Mouse (Mus musculus): ENCODE measurements around the gene Gdpd1. TPM values are rescaled to one million over a fixed set of nuclear protein-coding genes. Genes with fewer than 3 reads are reported as not detected.
"Not testable (repeated sequence)": the region's sequence is repeated elsewhere in the genome, so short reads cannot be mapped to it uniquely, and the experiment has no call there.

The Gdpd1 gene
- 10 to 100 TPM; 37.4 to 40.5 (median 39.0) TPM for total RNA-seq (2022)

- peak; percentile 82 to 83 for DNase-seq (ENCODE audit: low spot score in 2 of 2)
Observed at GRCm38 (mm10) chr11:87073866-87074440, at the start of gene Gdpd1. Gdpd1 (minus strand) TSS chr11:87074062.

GRCm38 (mm10) chr11:87121864-87122263, 48.0 kb upstream of the Gdpd1 start:
- DNase-seq (ENCODE audit: low spot score in 2 of 2), result no peak

- DNase-seq (ENCODE audit: low spot score in 2 of 2), result no peak
Observed at GRCm38 (mm10) chr11:87110172-87110909, 36.5 kb upstream of the Gdpd1 start.

- DNase-seq (ENCODE audit: low spot score in 2 of 2), result no peak
Observed at GRCm38 (mm10) chr11:87109519-87110171, 35.8 kb upstream of the Gdpd1 start.

GRCm38 (mm10) chr11:87108755-87109518, 35.1 kb upstream of the Gdpd1 start, which contains the start of gene Ska2:
Ska2 (plus strand) TSS chr11:87109234.
- peak; percentile 92 to 99 for DNase-seq (ENCODE audit: low spot score in 2 of 2)

GRCm38 (mm10) chr11:87108409-87108754, 34.5 kb upstream of the Gdpd1 start, which contains the start of gene Prr11:
Prr11 (minus strand) TSS chr11:87108708.
- no peak for DNase-seq (ENCODE audit: low spot score in 2 of 2)

GRCm38 (mm10) chr11:87087142-87087541, 13.3 kb upstream of the Gdpd1 start:
- DNase-seq (ENCODE audit: low spot score in 2 of 2), result no peak

- peak; percentile 60 to 66 for DNase-seq (ENCODE audit: low spot score in 2 of 2)
Observed at GRCm38 (mm10) chr11:87086290-87086984, 12.6 kb upstream of the Gdpd1 start, which contains the start of gene Smg8. Smg8 (minus strand) TSS chr11:87086774.

GRCm38 (mm10) chr11:87085461-87085860, 11.6 kb upstream of the Gdpd1 start:
- no peak for DNase-seq (ENCODE audit: low spot score in 2 of 2)

- no peak for DNase-seq (ENCODE audit: low spot score in 2 of 2)
Observed at GRCm38 (mm10) chr11:87083712-87084111, 9.8 kb upstream of the Gdpd1 start.

- DNase-seq (ENCODE audit: low spot score in 2 of 2), result peak; percentile 61 to 74
Observed at GRCm38 (mm10) chr11:87073343-87073865, 458 bp downstream of the Gdpd1 start.

- no peak for DNase-seq (ENCODE audit: low spot score in 2 of 2)
Observed at GRCm38 (mm10) chr11:87062087-87062486, 11.8 kb downstream of the Gdpd1 start.

GRCm38 (mm10) chr11:87060410-87060809, 13.5 kb downstream of the Gdpd1 start:
- no peak for DNase-seq (ENCODE audit: low spot score in 2 of 2)

GRCm38 (mm10) chr11:87056286-87056685, 17.6 kb downstream of the Gdpd1 start:
- DNase-seq (ENCODE audit: low spot score in 2 of 2), result no peak

- not testable (repeated sequence) for DNase-seq (ENCODE audit: low spot score in 2 of 2)
Observed at GRCm38 (mm10) chr11:87048900-87049299, 25.0 kb downstream of the Gdpd1 start.

GRCm38 (mm10) chr11:87046968-87047367, 26.9 kb downstream of the Gdpd1 start:
- no peak for DNase-seq (ENCODE audit: low spot score in 2 of 2)

- DNase-seq (ENCODE audit: low spot score in 2 of 2), result no peak
Observed at GRCm38 (mm10) chr11:87043052-87043451, 30.8 kb downstream of the Gdpd1 start.

GRCm38 (mm10) chr11:87039307-87039963, 34.4 kb downstream of the Gdpd1 start:
- DNase-seq (ENCODE audit: low spot score in 2 of 2), result no peak

- DNase-seq (ENCODE audit: low spot score in 2 of 2), result no peak
Observed at GRCm38 (mm10) chr11:87036180-87036579, 37.7 kb downstream of the Gdpd1 start.

- no peak for DNase-seq (ENCODE audit: low spot score in 2 of 2)
Observed at GRCm38 (mm10) chr11:87028212-87028611, 45.6 kb downstream of the Gdpd1 start.

Measured in left cerebral cortex, adult 8-10 months (tissue).